Mouse (Mus musculus) adrenal gland, postnatal 0 days (tissue): ENCODE data around the gene Sfr1. TPM values are rescaled to one million over a fixed set of nuclear protein-coding genes. Genes with fewer than 3 reads are reported as not detected.

Experiments
- microRNA-seq: library from miRNA; unstranded; fragments of <30 nt; microRNA quantifications from one replicate; pipeline ENCODE4, GENCODE M21; 2016; ENCODE audit warnings: borderline replicate concordance; ENCODE audit not compliant: insufficient number of aligned reads
- polyA plus RNA-seq: library from polyadenylated mRNA; unstranded; fragments of >200 nt; fragmentation: Nextera tagmentation; extraction: Ambion mirVana; gene quantifications from 2 replicates; pipeline ENCODE4 v1.2.1, GENCODE M21; 2015

Sfr1 gene
- 196 and 214 TPM in 2 replicates for polyA plus RNA-seq

DNA sequence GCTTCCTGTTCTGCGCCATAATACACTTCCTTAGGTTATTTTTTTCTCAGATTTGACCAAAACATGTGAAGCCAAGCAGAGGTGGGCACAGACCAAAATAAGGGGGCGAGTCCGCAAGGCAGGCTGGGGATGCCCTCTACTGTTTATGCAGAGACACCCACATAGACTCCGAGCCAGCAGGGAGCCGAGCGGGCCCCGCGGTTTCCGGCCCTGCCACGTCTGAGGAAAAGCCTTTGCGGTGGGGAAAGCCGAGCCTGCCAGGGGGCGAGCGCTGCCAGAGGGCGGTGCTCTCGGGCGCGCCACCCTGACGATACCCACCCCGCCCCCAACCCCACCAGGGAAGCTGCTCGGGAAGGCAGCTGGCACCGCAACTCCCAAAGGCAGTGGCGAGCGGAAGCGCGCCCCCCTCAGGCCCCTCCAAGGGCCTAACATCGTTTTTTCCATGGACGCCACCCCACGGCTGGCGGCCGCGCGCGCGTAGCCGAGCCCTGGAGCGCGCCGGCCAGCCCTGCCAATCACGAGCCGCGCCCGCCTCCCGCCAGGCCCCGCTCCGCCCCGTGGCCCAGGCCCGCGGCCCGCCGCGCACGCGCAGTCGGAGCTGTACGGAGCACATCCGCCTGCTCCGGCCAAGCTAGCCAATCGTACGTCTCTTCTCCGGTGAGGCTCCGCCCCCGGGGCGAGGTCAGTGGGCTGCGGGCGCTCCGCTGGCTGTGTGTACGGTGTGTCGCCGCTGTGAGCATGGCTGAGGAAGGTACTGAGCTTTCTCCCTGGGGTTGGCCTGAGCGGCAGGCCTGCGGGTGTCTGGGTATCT, at the start of gene Sfr1:
Gene Sfr1 (plus strand): TSS at position 612 of the 811 bp plus-strand sequence.

GRCm38 (mm10) chr19:47691994-47692393, 39.5 kb upstream of the Sfr1 start, which contains the start of gene Col17a1:
TSS of gene Col17a1 (minus strand) at chr19:47692094.

Small RNAs within 50 kb of the gene (microRNA-seq; reads per million reads assigned to microRNA genes)
- gene Mir8090 = not detected

Other genes starting within 250 kb of the Sfr1 start
- gene Stn1, start 194.2 kb upstream of the Sfr1 start, polyA plus RNA-seq = 26.3 and 26.5 TPM in 2 replicates
- gene Slk, start 152.0 kb upstream of the Sfr1 start, polyA plus RNA-seq = 8.6 and 10.5 TPM in 2 replicates
- gene Col17a1, start 39.6 kb upstream of the Sfr1 start, polyA plus RNA-seq = 0.88 and 0.93 TPM in 2 replicates
- gene Gsto1, start 123.3 kb downstream of the Sfr1 start, polyA plus RNA-seq = 132 and 193 TPM in 2 replicates
- gene Gsto2, start 133.9 kb downstream of the Sfr1 start, polyA plus RNA-seq = 1.8 TPM in 2 replicates
- 0.08 and 0.09 TPM in 2 replicates for gene Cfap43, start 187.6 kb downstream of the Sfr1 start, polyA plus RNA-seq
- gene Itprip, start 187.6 kb downstream of the Sfr1 start, polyA plus RNA-seq = 8.6 and 9.2 TPM in 2 replicates
- gene Cfap58, start 206.0 kb downstream of the Sfr1 start, polyA plus RNA-seq = not detected in 2 replicates